Mouse (Mus musculus) left cerebral cortex, postnatal 4 days (tissue): Measurements from ENCODE around the gene Anks1b. TPM values are rescaled to one million over a fixed set of nuclear protein-coding genes. Genes with fewer than 3 reads are reported as not detected.
A peak's percentile ranks its signal among the peaks of the same experiment; 100 is the strongest.

ENCODE experiments used
- DNase-seq: peaks from one replicate; pipeline ENCODE4 v3.0.0-alpha.2; 2022
- intact Hi-C: fragments of 180-260 bp; cut with DNase I; formaldehyde crosslinking; loops from one replicate; pipeline ENCODE4 v1.15.1; 2025
- total RNA-seq, 2 experiments: library from RNA; stranded (reverse); gene quantifications; 2 replicates each; pipeline ENCODE4 v1.2.3; 2021

Anks1b gene
- total RNA-seq, 2 experiments from 2014 or later = 214 to 231 TPM

DNA sequence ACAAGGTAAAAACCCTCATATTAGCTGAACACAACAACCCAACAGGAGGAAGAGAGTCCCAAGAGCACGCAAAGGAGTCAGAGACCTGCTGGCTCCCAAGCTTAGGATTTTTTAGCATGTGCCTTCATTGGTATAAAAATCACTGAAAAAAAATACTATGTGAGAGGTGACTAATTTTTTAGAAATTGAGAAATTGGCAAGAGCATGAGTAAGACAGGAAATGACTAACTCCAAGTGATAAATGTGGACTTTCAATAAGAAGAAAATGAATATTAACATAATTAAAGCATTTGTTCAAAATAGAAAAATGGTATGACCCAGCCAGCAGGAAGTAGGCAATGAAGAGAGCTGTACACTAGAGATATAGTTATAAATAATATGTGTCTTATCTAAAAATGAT is 271.1 kb downstream of the Anks1b start:
- DNase-seq = no peak
- intact Hi-C loops = no loop called here

DNA sequence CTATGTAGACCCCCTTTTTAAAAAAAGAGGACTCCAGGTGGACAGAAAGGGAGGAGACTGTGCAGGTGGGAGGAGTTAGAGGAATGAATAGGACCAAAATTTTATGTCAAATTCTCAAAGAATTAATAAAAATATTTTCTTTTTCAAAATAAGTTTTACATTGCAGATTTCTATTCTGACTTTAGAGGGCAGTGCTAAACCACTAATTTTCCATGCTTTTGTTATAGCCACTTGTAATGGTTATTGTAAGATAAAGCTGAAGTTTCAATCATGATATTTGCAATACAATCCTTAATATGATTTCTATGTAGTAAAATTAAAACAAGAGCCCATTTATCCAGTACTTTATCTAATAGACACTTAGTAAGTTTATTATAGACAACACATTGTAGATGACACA is 278.2 kb downstream of the Anks1b start:
- intact Hi-C loops = loop anchor here (5.0 to 10.0 kb wide), 2 partner anchors 531 to 573 kb away; no protein-coding TSS in a partner anchor
- DNase-seq = no peak

DNA sequence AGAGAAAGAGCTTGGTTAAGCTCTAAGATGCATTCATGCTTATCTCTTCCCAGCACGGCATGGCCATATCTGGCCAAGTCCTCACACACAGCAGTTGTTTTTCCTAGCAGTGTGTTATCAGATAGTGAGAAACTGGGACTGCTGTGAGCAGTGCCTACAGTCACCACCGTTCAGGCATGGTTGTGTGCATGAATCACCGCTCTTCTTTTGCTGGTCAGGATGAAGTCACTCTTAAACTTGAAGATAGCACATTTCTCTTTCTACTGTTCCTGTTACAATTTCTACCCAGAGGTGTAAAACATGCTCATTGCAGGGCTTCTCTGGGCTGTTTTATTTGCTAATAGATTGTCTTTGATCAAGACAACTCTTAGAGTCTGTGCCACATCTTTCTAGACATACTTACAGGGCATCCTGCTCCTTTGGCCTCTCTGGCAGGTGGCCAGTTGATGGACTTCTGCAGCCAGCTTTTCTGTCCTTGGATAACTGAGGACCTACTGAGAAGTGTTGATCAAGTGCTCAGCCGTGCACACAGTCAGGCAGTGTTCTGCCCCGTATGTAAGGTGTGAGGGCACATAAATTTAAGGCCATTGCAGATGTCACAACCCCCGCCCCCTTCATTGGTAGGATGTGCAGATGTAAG is 296.8 kb downstream of the Anks1b start:
- intact Hi-C loops = no loop called here
- DNase-seq = no peak

DNA sequence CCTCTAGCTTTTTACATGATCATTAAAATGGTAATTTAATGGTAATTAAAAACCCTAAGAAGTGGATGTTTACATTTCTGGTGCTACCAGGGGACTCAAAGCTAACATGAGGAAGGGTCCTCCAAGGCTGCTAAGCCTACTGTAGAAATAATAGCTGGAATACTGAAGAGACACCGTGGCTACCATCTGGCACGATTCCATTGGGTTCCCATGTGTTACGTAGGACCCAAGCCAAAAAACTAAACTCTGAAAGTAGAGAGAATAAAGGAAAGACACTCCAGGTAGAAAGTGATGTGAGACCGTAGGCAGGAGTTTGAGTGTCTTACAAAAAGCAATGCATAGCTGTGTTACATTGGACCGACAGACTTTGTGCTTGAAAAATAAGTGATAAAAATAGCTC is 317.1 kb downstream of the Anks1b start:
- intact Hi-C loops = no loop called here
- peak; percentile 20 for DNase-seq

- intact Hi-C loops = no loop called here
- no peak for DNase-seq
These were observed 323.6 kb downstream of the Anks1b start for GRCm38 (mm10) chr10:90196936-90197335.

GRCm38 (mm10) chr10:90210044-90210443 is 336.7 kb downstream of the Anks1b start:
- intact Hi-C loops = no loop called here
- DNase-seq = no peak

GRCm38 (mm10) chr10:90220470-90220869 is 347.2 kb downstream of the Anks1b start:
- no peak for DNase-seq
- intact Hi-C loops = no loop called here

GRCm38 (mm10) chr10:90222793-90223495 is 349.6 kb downstream of the Anks1b start:
- intact Hi-C loops = no loop called here
- DNase-seq = no peak

- intact Hi-C loops = no loop called here
- no peak for DNase-seq
These were observed 362.0 kb downstream of the Anks1b start for GRCm38 (mm10) chr10:90235273-90235672.

DNA sequence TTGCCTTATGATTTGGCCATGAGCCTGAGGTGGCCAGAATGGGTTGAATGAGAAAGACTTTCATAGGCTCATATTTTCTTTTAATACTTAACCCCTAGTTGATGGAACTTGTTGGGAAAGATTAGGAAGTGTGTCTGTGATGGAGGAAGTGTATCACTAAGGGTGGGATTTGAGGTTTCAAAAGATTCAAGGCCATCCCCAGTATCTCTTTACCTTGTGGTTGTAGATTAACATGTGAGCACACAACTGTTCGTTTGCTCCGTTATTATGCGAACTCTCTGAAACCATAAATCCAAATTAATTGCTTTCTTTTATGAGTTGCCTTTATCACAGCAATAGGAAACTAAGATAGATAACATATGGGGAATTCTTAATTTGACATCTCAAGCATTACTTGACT is 364.0 kb downstream of the Anks1b start:
- intact Hi-C loops = no loop called here
- DNase-seq = no peak

GRCm38 (mm10) chr10:90258944-90259714 is 385.8 kb downstream of the Anks1b start:
- intact Hi-C loops = no loop called here
- DNase-seq = no peak

- no peak for DNase-seq
- intact Hi-C loops = no loop called here
These were observed 398.0 kb downstream of the Anks1b start for GRCm38 (mm10) chr10:90271321-90271720.

- no peak for DNase-seq
- intact Hi-C loops = no loop called here
These were observed 400.0 kb downstream of the Anks1b start for GRCm38 (mm10) chr10:90273311-90273710.

DNA sequence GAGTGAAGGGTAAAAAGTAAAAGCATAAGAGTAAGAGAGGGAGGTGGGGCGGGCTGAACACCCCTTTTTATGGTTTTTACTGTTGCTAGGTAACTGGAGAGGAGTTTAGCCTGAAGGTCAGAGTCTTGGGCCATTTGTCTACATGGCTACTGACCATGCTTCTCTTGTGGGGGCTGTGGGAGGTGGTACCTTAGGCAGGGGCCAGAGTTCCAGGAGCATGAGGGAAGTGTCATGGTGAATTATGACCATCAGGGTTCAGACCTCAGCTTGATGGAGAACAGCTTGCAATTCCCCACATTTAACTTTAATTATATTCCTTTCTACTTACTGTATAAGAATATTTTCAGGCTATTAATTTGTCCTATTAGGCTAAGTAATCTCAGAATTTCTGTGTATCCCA is 413.3 kb downstream of the Anks1b start:
- intact Hi-C loops = no loop called here

GRCm38 (mm10) chr10:90303249-90303648 is 429.9 kb downstream of the Anks1b start:
- intact Hi-C loops = no loop called here
- no peak for DNase-seq

More for the DNA sequence above, 413.3 kb downstream of the Anks1b start:
- DNase-seq = no peak

- intact Hi-C loops = no loop called here
These were observed 432.8 kb downstream of the Anks1b start for GRCm38 (mm10) chr10:90306156-90306555.

GRCm38 (mm10) chr10:90307931-90308555 is 434.7 kb downstream of the Anks1b start:
- intact Hi-C loops = no loop called here
- no peak for DNase-seq

More at GRCm38 (mm10) chr10:90306156-90306555, 432.8 kb downstream of the Anks1b start:
- DNase-seq = no peak

DNA sequence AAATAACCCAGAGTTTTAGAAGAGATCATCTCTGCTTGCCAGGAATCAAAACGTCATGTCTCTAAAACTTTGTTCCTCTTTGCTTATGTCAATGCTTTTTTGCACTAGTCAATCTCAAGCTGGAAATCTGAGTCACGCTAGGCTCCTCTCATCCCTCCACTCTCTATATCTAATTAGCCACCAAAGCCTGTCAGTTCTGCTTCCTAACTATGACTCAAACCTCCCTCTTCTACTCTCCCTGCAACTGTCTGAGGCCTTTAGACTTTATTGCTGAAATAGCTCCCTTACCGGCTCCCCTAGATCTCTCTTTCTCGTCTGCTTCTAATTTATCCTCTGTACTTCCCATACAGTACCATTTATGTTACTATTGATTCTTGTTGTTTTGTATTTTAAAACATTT is 456.5 kb downstream of the Anks1b start:
- intact Hi-C loops = no loop called here
- DNase-seq = no peak

GRCm38 (mm10) chr10:90345394-90345793 is 472.1 kb downstream of the Anks1b start:
- DNase-seq = no peak
- intact Hi-C loops = no loop called here

DNA sequence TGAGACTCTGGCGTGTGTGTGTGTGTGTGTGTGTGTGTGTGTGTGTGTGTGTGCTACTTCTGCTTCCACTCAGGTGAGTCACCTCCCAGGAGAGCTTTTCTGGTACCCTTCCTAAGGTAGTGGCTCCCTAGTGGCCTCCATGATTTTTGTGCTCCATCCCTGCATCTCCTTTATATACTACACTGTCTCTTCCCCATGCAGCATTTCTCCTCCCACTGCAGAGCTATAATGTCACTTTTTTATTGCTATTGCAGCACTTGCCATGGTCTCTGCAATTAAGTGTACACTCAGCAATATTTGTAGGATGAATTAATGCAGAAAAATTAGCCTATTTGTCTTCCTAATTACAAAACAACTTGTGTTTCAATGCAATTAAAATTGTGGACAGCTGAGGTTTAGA is 482.9 kb downstream of the Anks1b start:
- DNase-seq = no peak
- intact Hi-C loops = no loop called here
